Mouse (Mus musculus) olfactory bulb, adult 2 months (tissue): ENCODE measurements around the gene Mob3c. TPM values are rescaled to one million over a fixed set of nuclear protein-coding genes. Genes with fewer than 3 reads are reported as not detected.

Experiments used
- H3K27ac ChIP-seq: fragments of 200-500 bp; 2 replicates; pipeline ENCODE4 v1.5.1; 2012; ENCODE audit warnings: low read depth, low read length; ENCODE audit not compliant: insufficient read depth
- H3K4me1 ChIP-seq: fragments of 200-500 bp; 2 replicates; pipeline ENCODE4 v1.6.1; 2012; ENCODE audit warnings: low read length; ENCODE audit not compliant: control insufficient read depth, insufficient read depth
- H3K4me3 ChIP-seq: fragments of 200-500 bp; 2 replicates; pipeline ENCODE4 v1.5.1; 2012; ENCODE audit warnings: mild to moderate bottlenecking, low read depth, low read length, moderate library complexity; ENCODE audit not compliant: insufficient read depth
- CTCF ChIP-seq: fragments of 200-500 bp; IDR thresholded peaks from 2 replicates; pipeline ENCODE4 v1.5.1; 2012; ENCODE audit warnings: low read depth, mild to moderate bottlenecking, low read length, moderate library complexity; ENCODE audit not compliant: insufficient read depth
- POLR2A ChIP-seq: fragments of 200-500 bp; IDR thresholded peaks from 2 replicates; pipeline ENCODE4 v1.6.1; 2012; ENCODE audit warnings: mild to moderate bottlenecking, low read depth, low read length, moderate library complexity; ENCODE audit not compliant: insufficient read depth
- WGBS: fragments of 180-500 bp; shearing (Covaris S2); methylation state at CpG from one replicate; pipeline ENCODE4 v1.1.7; 2018; 5-methylcytosine and 5-hydroxymethylcytosine counted together
- polyA plus RNA-seq: library from polyadenylated mRNA; stranded (reverse); fragments of >200 nt; gene quantifications from 2 replicates; pipeline ENCODE4 v1.2.4, GENCODE M21; 2012; ENCODE audit warnings: low replicate concordance; ENCODE audit not compliant: missing spikeins, insufficient read depth, insufficient read length

Mob3c gene
- polyA plus RNA-seq, 1 experiment, result not detected

DNA sequence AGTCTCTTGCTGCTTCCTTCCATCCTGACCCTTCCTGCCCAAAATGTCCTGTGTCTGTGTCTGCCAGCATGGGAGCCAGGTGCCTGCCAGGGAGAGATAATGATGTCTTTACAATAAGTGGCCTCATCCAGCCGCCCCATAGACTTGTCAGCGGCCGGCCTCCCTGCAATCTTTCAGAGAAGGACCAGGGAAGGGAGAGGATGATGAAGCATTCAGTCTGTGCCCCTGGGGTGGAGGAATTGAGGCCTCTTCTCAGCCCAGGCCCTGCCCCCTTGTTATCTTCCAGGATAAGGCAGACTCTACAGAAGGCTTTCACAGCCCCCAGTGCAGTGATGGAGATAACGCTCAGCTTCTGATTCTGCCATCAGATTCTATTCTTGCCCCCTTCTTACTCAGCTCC lies 28.4 kb downstream of the Mob3c start:
- peaks cover 13% of the 10 kb centered on the region for H3K4me1 ChIP-seq
- WGBS, result 79% methylated on average over 4 of the region's 4 CpGs
- H3K4me3 ChIP-seq, result no peak overlapping the region

GRCm38 (mm10) chr4:115857293-115857883 lies 29.5 kb downstream of the Mob3c start:
- Histone ChIP-seq H3K4me3 (no peak overlapping the region), H3K27ac (no peak overlapping the region), H3K4me1 (peaks cover 13% of the 10 kb centered on the region)
- 82% methylated on average over 9 of the region's 9 CpGs for WGBS
- TF ChIP-seq POLR2A (no peak), CTCF (no peak)

More for the DNA sequence above, 28.4 kb downstream of the Mob3c start:
- H3K27ac ChIP-seq, result no peak overlapping the region
- no peak for TF ChIP-seq CTCF

DNA sequence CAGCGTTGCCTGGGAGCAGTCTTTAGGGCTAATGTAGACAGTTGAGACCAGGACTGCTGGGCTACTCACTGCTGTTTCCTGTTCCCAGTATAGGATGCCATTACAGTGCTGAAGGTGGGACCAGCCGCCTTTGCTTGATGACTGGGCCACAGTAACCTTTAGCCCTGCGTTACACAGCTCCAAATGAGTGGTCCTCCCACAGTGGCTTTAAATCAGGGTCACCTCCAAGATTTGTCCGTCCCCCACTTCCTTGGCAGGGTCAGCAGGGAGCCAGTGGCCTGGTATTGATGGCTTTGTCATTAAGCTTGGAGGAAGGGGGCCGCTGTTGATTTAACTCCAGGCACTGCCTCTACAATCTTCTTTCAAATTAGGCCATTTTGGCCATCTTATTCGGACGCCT lies 35.5 kb downstream of the Mob3c start:
- TF ChIP-seq CTCF (no peak), POLR2A (no peak)
- no peak overlapping the region for H3K27ac ChIP-seq
- H3K4me1 ChIP-seq, result no peaks in the 10 kb centered on the region
- 74% methylated on average over 7 of the region's 7 CpGs for WGBS
- H3K4me3 ChIP-seq, result no peak overlapping the region

DNA sequence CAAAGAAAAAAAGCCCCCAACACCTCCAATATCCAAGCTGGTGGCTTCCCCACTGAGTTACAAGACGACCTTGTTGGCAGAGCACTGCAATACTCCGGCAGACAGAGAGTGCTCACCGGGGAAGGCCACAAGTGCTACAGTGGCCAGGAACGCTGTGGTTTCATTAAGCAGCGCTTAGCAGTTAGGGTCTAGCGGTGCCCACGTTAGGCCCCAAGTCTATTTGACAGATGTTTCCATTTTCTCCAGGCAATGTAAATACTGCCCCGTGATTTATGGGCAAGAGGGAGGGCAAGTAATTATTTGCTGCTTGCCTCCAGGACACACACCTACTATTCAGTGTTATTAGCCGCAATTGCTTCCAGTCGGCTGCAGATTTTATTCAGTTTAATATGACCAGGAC lies 36.0 kb downstream of the Mob3c start:
- Histone ChIP-seq H3K4me1 (no peaks in the 10 kb centered on the region), H3K4me3 (no peak overlapping the region), H3K27ac (no peak overlapping the region)
- 59% methylated on average over 10 of the region's 10 CpGs for WGBS
- no peak for TF ChIP-seq POLR2A
- TF ChIP-seq CTCF, result no peak

GRCm38 (mm10) chr4:115869512-115870210 lies 41.8 kb downstream of the Mob3c start:
- H3K4me3 ChIP-seq, result no peak overlapping the region
- peaks cover 2% of the 10 kb centered on the region for H3K4me1 ChIP-seq
- 46% methylated on average over 16 of the region's 16 CpGs for WGBS
- no peak overlapping the region for H3K27ac ChIP-seq
- TF ChIP-seq CTCF (no peak), POLR2A (no peak)

GRCm38 (mm10) chr4:115873231-115873630 lies 45.3 kb downstream of the Mob3c start:
- no peak overlapping the region for H3K27ac ChIP-seq
- 89% methylated on average over 3 of the region's 3 CpGs for WGBS
- H3K4me3 ChIP-seq, result no peak overlapping the region
- TF ChIP-seq POLR2A, result no peak
- no peak for TF ChIP-seq CTCF
- peaks cover 7% of the 10 kb centered on the region for H3K4me1 ChIP-seq

DNA sequence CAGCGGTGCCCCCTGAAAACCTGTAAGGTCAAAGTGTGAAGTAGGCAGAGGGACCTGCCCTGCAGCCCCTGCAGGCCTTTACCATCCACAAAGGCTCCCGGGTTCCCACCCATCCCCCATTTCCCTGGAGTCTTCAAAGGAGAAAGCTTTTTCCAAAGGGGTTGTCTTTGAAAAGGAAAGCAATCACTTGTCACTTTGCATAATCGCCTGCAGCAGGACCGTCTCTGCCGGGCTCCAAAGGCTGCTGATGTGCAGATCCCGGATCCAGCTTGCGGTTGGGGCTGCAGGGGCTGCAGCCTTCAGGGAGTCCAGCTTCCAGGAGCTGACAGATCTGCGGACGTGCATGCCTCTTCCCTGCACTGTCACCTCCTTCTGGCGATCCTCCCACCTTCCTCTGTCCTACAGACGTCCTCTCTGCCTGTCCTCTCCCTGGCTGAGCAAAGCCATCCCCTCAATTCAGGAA lies 50.4 kb downstream of the Mob3c start:
- H3K27ac ChIP-seq, result no peak overlapping the region
- TF ChIP-seq CTCF (no peak), POLR2A (no peak)
- H3K4me3 ChIP-seq, result no peak overlapping the region
- peaks cover 16% of the 10 kb centered on the region for H3K4me1 ChIP-seq
- 34% methylated on average over 11 of the region's 11 CpGs for WGBS

DNA sequence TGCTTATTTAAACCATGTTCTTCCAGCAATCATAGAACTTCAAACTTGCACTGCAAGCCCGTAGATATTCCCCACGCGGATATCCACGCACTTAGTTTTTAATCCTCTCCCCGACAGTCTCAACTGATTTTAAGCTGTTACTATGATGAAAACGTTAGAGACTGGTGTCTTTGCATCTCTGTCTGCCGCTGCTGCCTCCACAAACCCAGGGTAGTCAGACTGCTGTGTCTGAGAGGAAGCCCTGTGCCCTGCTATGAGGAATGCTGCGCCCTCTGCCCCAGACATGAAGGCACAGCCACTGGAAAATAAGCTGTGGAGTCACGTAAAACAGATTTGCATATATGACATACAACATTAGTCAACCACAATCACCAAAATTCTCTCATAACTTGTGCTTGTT lies 50.9 kb downstream of the Mob3c start:
- WGBS, result 71% methylated on average over 9 of the region's 9 CpGs
- no peak overlapping the region for H3K27ac ChIP-seq
- no peak for TF ChIP-seq POLR2A
- no peak for TF ChIP-seq CTCF

GRCm38 (mm10) chr4:115881183-115881582 lies 53.3 kb downstream of the Mob3c start:
- 3% methylated on average over 1 of the region's 1 CpGs for WGBS
- no peak overlapping the region for H3K27ac ChIP-seq
- H3K4me1 ChIP-seq, result peaks cover 18% of the 10 kb centered on the region
- TF ChIP-seq POLR2A, result no peak
- no peak for TF ChIP-seq CTCF
- no peak overlapping the region for H3K4me3 ChIP-seq

More for the DNA sequence above, 50.9 kb downstream of the Mob3c start:
- Histone ChIP-seq H3K4me3 (no peak overlapping the region), H3K4me1 (peaks cover 16% of the 10 kb centered on the region)

DNA sequence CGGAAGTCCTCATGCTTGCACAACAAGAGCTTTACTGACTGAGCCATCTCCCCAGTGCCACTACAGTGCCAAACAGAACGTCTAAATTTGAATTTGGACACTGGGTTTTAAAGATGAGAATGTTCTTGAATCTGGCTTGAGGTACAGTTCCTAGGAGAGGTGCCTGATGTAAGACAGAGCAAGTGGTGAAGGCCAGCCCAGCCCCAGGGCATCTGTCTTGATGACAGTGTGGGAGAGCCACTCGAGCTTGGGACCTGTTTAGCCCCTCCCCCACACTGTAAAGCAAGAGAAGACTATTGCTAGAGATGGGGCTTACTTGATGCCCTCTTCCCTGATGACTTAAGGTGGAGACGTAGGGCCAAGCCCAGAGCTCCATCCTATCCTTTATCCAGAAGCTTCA lies 54.3 kb downstream of the Mob3c start:
- WGBS, result 56% methylated on average over 4 of the region's 4 CpGs
- Histone ChIP-seq H3K4me1 (peaks cover 18% of the 10 kb centered on the region), H3K27ac (no peak overlapping the region), H3K4me3 (no peak overlapping the region)
- no peak for TF ChIP-seq POLR2A
- no peak for TF ChIP-seq CTCF
